Mouse (Mus musculus) C2C12 (cell line): ENCODE measurements around the gene Gucy2c.

Experiments
- CTCF ChIP-seq: IDR thresholded peaks from one replicate; pipeline ENCODE4 v1.5.1; 2011; ENCODE audit not compliant: control insufficient read depth, insufficient read depth, insufficient read length
- FOSL1 ChIP-seq: IDR thresholded peaks from one replicate; pipeline ENCODE4 v1.8.0; 2011; ENCODE audit warnings: mild to moderate bottlenecking, low read length; ENCODE audit not compliant: poor library complexity, insufficient read depth, severe bottlenecking
- MAX ChIP-seq: IDR thresholded peaks from one replicate; pipeline ENCODE4 v1.6.1; 2011; ENCODE audit warnings: mild to moderate bottlenecking, control low read depth
- MYOD1 ChIP-seq: IDR thresholded peaks from one replicate; pipeline ENCODE4 v1.6.1; 2011; ENCODE audit warnings: low read depth; ENCODE audit not compliant: control insufficient read depth, insufficient read length
- MYOG ChIP-seq: IDR thresholded peaks from one replicate; pipeline ENCODE4 v1.6.1; 2011; ENCODE audit not compliant: control insufficient read depth, insufficient read length; ENCODE audit errors: extremely low read depth
- USF1 ChIP-seq: IDR thresholded peaks from one replicate; pipeline ENCODE4 v1.6.1; 2011; ENCODE audit warnings: low read depth, mild to moderate bottlenecking, control low read depth, moderate library complexity

GRCm38 (mm10) chr6:136668266-136668986, 113.1 kb downstream of the Gucy2c start:
- TF ChIP-seq CTCF (no peak), USF1 (no peak), MAX (no peak), MYOD1 (no peak), MYOG (no peak), FOSL1 (no peak)
